Mouse (Mus musculus): ENCODE measurements at regions not wholly inside any gene's neighbourhood (a gene's known extent, or its start where the extent isn't known, plus 50 kb on each side); places are given as distances from the start of the nearest gene placed in this dataset.

DNA sequence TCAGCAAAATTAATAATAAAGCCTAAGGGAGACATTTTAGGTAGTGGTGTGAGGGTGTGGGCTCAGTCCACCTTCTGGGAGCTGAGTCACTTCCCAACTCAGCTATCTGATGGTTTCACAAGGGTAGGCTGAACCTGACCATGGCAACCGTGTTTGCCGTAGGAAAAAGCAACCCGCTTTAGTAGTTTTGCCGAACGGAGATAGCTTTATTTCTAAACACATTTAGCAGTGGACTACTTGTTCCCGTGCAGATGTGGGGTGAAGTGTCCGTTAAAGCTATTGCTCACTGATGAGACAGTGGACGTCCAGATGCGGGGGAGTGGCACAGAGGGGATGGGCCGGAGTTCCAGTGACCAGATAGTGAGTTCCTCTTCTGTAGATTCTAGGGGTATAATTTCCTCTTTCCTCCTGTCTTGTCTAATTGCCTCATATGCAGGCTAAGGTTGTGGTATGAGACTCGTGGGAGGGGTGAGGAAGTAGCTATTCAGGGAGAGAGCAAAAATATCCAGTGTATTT lies 89.7 kb downstream of the Cd24a start:
- TF ChIP-seq POLR2A (IDR thresholded peaks at IDR 0.05; ENCODE audit: low read depth, low read length) (no peak), ZNF384 (IDR thresholded peaks at IDR 0.05; ENCODE audit: low read depth, low read length) (no peak), MAX (IDR thresholded peaks at IDR 0.05; ENCODE audit: low read length) (0 out of 2 replicates have a peak, but pooled peaks have one; percentile 22), HCFC1 (IDR thresholded peaks at IDR 0.05; ENCODE audit: low read depth, low read length) (0 out of 2 replicates have a peak, but pooled peaks have one; percentile 14), CTCF (conservative IDR thresholded peaks at IDR 0.05 in 1 of 2, IDR thresholded peaks at IDR 0.05 in 1 of 2; ENCODE audit: low read depth in 2 of 2, low read length in 2 of 2) (no peak), EP300 (IDR thresholded peaks at IDR 0.05; ENCODE audit: low read length) (0 out of 2 replicates have a peak, but pooled peaks have one; percentile 46), KAT2A (IDR thresholded peaks at IDR 0.05; ENCODE audit: insufficient replicate concordance, low read length) (no peak), E2F4 (IDR thresholded peaks at IDR 0.05; ENCODE audit: insufficient replicate concordance, low read depth, low read length) (no peak), UBTF (IDR thresholded peaks at IDR 0.05; ENCODE audit: low read depth, low read length) (no peak), ETS1 (conservative IDR thresholded peaks at IDR 0.05; ENCODE audit: low read depth, low read length) (no peak), USF1 (IDR thresholded peaks at IDR 0.05; ENCODE audit: low read depth, low read length) (no peak), MAZ (IDR thresholded peaks at IDR 0.05; ENCODE audit: low read depth, low read length) (peak; percentile 46; the same call in 1 of the 2 replicates), NELFE (IDR thresholded peaks at IDR 0.05; ENCODE audit: low read depth, low read length) (no peak)
